Mouse (Mus musculus): ENCODE data around the gene Magi2. TPM values are rescaled to one million over a fixed set of nuclear protein-coding genes. Genes with fewer than 3 reads are reported as not detected.

Gene Magi2
- polyA plus RNA-seq, 1 experiment from 2014 or later = 1.7 TPM

DNA sequence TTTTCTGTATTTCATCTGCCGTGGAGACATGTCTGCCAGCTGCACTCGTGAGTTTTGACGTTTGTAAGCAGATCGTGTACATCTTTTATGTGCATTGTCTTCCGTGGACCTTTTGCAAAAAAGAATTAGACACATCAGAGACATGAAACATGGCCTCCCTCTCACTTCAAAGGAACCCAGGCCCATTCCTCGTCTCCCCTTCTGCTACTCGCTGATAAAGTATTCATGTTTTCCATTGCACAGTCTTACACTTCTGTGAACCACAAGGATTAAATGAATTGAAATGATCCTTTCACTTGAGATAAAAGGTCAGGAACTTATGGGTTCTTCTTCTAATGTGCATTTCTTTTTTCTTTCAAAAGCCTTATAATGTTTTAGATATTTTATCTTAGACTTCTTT is 783.4 kb downstream of the Magi2 start:
- Histone ChIP-seq H3K4me2 (no peak overlapping the region), H3K4me1 (replicated peaks; ENCODE audit: control insufficient read depth, insufficient read depth, low read length) (no peaks in the 10 kb centered on the region), H3K27me3 (replicated peaks; ENCODE audit: control insufficient read depth, insufficient read depth, low read length) (no peaks in the 10 kb centered on the region), H3K27ac (ENCODE audit: low read depth, low read length) (no peak overlapping the region), H3K36me3 (ENCODE audit: control insufficient read depth, insufficient read depth, low read length) (no peaks in the 10 kb centered on the region), H3K9ac (ENCODE audit: low read depth, low read length) (no peak overlapping the region), H3K4me3 (ENCODE audit: low read depth, low read length) (no peak overlapping the region), H3K9me3 (ENCODE audit: control insufficient read depth, low read length) (no peaks in the 10 kb centered on the region)
- DNase-seq (ENCODE audit: low spot score) = no peak
- 76% methylated on average over 7 of the region's 7 CpGs for WGBS
- no peak for ATAC-seq (replicated peaks; ENCODE audit: low FRiP score)

DNA sequence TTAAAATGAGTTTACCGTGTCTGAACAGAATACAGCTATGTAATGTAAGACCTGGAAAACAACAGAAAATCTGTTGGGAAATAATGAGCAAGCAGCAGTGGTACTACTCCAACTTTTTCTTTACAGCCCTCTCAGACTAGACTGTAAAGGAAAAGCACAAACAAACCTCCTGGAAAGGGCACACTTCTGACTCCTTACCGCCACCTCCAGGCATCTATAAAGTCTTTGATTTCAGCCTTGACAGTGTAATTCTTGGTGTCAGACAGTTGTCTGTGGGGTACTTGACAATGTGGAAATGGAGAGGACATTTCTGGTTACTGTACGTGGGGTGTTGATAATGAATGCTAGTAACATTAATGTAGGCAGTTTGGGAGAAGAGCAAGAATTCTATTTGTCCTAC is 791.2 kb downstream of the Magi2 start:
- Histone ChIP-seq H3K27ac (ENCODE audit: low read depth, low read length) (no peak overlapping the region), H3K27me3 (replicated peaks; ENCODE audit: control insufficient read depth, insufficient read depth, low read length) (no peaks in the 10 kb centered on the region), H3K9ac (ENCODE audit: low read depth, low read length) (no peak overlapping the region), H3K4me3 (ENCODE audit: low read depth, low read length) (no peak overlapping the region), H3K4me2 (no peak overlapping the region), H3K4me1 (replicated peaks; ENCODE audit: control insufficient read depth, insufficient read depth, low read length) (no peaks in the 10 kb centered on the region), H3K9me3 (ENCODE audit: control insufficient read depth, low read length) (no peaks in the 10 kb centered on the region), H3K36me3 (ENCODE audit: control insufficient read depth, insufficient read depth, low read length) (no peaks in the 10 kb centered on the region)
- DNase-seq (ENCODE audit: low spot score) (no peak), ATAC-seq (replicated peaks; ENCODE audit: low FRiP score) (no peak)
- WGBS = 69% methylated on average over 3 of the region's 3 CpGs

DNA sequence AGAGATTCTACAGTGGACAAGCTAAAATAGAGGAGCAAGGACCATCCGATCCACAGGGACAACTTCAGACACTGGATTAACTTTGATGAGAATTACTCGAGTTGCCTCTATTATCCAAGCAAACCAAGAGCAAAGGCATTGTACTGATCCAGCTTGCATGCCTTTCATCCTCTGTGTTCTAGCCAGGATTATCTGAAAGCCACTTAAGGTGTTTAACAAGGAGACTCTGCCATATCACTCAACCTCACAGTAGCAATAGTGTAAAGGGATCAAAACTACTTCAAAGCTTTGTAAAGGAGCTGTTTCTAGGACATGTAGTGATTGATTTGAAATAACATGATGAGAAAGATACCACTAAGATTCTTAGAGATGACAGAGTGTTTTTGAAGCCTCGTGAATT is 819.8 kb downstream of the Magi2 start:
- no peak overlapping the region for H3K4me3 ChIP-seq (ENCODE audit: low read depth, low read length)
- no peaks in the 10 kb centered on the region for H3K36me3 ChIP-seq (ENCODE audit: control insufficient read depth, insufficient read depth, low read length)
- DNase-seq (ENCODE audit: low spot score) = no peak
- no peak overlapping the region for H3K27ac ChIP-seq (ENCODE audit: low read depth, low read length)
- no peak for ATAC-seq (replicated peaks; ENCODE audit: low FRiP score)
- no peaks in the 10 kb centered on the region for H3K27me3 ChIP-seq (replicated peaks; ENCODE audit: control insufficient read depth, insufficient read depth, low read length)
- H3K4me1 ChIP-seq (replicated peaks; ENCODE audit: control insufficient read depth, insufficient read depth, low read length) = no peaks in the 10 kb centered on the region
- no peaks in the 10 kb centered on the region for H3K9me3 ChIP-seq (ENCODE audit: control insufficient read depth, low read length)
- no peak overlapping the region for H3K9ac ChIP-seq (ENCODE audit: low read depth, low read length)
- no peak overlapping the region for H3K4me2 ChIP-seq
- WGBS = 69% methylated on average over 3 of the region's 3 CpGs

DNA sequence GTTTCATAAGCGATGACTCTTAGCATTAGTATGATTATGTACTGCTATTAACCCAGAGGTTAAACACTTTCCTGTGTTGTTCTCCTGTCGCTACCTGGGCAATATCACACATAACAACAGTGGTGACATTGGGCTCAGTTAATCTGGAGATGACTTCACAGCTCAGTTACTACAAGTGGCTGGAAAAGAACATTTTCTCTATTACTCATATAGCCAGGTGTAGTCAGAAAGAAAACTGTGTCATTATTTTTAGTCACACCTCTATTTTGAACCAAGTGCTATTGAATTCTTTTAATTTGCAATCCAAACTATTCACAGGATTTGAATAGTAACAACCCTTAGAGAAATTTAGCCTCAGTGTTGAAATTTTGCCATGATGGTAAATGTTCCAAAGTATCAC is 821.5 kb downstream of the Magi2 start:
- no peaks in the 10 kb centered on the region for H3K4me1 ChIP-seq (replicated peaks; ENCODE audit: control insufficient read depth, insufficient read depth, low read length)
- H3K4me3 ChIP-seq (ENCODE audit: low read depth, low read length) = no peak overlapping the region
- no peaks in the 10 kb centered on the region for H3K27me3 ChIP-seq (replicated peaks; ENCODE audit: control insufficient read depth, insufficient read depth, low read length)
- H3K36me3 ChIP-seq (ENCODE audit: control insufficient read depth, insufficient read depth, low read length) = no peaks in the 10 kb centered on the region
- ATAC-seq (replicated peaks; ENCODE audit: low FRiP score) = no peak
- no peak overlapping the region for H3K4me2 ChIP-seq
- H3K27ac ChIP-seq (ENCODE audit: low read depth, low read length) = no peak overlapping the region
- no peaks in the 10 kb centered on the region for H3K9me3 ChIP-seq (ENCODE audit: control insufficient read depth, low read length)
- no peak for DNase-seq (ENCODE audit: low spot score)
- no peak overlapping the region for H3K9ac ChIP-seq (ENCODE audit: low read depth, low read length)
- 89% methylated on average over 2 of the region's 2 CpGs for WGBS

DNA sequence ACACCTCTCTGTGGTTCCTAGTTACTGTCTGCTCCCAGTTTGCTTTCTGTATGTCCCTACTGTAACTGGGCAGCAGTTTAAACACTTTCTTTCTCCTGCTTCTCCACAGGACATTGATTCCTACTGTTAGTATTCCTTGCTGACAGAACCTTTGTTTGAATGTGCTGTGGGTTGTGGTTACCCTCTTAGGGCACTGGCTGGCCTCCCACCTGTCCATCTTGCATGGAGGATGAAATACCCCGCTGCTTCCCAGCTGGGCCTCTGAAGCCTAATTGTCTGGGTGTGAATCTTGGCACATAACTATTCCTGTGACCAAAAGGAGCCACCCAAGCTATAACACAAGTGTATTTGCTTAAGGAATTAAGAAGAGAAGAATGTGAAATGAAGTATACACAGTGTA is 823.4 kb downstream of the Magi2 start:
- Histone ChIP-seq H3K9ac (ENCODE audit: low read depth, low read length) (no peak overlapping the region), H3K4me3 (ENCODE audit: low read depth, low read length) (no peak overlapping the region), H3K27ac (ENCODE audit: low read depth, low read length) (no peak overlapping the region), H3K4me1 (replicated peaks; ENCODE audit: control insufficient read depth, insufficient read depth, low read length) (no peaks in the 10 kb centered on the region), H3K36me3 (ENCODE audit: control insufficient read depth, insufficient read depth, low read length) (no peaks in the 10 kb centered on the region), H3K4me2 (no peak overlapping the region), H3K9me3 (ENCODE audit: control insufficient read depth, low read length) (no peaks in the 10 kb centered on the region), H3K27me3 (replicated peaks; ENCODE audit: control insufficient read depth, insufficient read depth, low read length) (no peaks in the 10 kb centered on the region)
- DNase-seq (ENCODE audit: low spot score) = no peak
- WGBS = 36% methylated on average over 1 of the region's 1 CpGs
- ATAC-seq (replicated peaks; ENCODE audit: low FRiP score) = no peak

DNA sequence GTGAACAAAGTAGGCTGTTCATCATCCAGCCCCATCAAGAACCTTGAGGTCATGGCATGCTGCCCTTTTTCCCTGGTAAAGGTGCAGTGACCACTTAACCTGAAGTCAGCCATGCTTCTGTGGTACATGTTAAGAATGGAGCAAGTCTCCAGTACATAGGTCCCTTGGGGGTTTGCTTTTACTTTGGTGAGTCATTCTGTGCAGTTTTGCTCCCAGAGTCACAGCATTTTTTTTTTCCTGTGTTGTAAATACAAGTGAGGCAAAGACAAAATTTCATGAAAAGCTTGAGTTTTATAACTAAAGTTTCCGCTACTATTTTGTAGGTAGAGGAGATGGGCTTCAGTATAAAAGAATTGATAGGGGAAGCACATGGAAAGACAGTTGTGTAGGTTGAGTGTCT is 828.2 kb downstream of the Magi2 start:
- whole genome bisulfite sequencing = 81% methylated on average over 1 of the region's 1 CpGs
- Histone ChIP-seq H3K27ac (ENCODE audit: low read depth, low read length) (no peak overlapping the region), H3K36me3 (ENCODE audit: control insufficient read depth, insufficient read depth, low read length) (no peaks in the 10 kb centered on the region), H3K27me3 (replicated peaks; ENCODE audit: control insufficient read depth, insufficient read depth, low read length) (no peaks in the 10 kb centered on the region), H3K4me2 (no peak overlapping the region), H3K4me3 (ENCODE audit: low read depth, low read length) (no peak overlapping the region), H3K9me3 (ENCODE audit: control insufficient read depth, low read length) (no peaks in the 10 kb centered on the region), H3K9ac (ENCODE audit: low read depth, low read length) (no peak overlapping the region), H3K4me1 (replicated peaks; ENCODE audit: control insufficient read depth, insufficient read depth, low read length) (no peaks in the 10 kb centered on the region)
- ATAC-seq (replicated peaks; ENCODE audit: low FRiP score) (no peak), DNase-seq (ENCODE audit: low spot score) (no peak)

DNA sequence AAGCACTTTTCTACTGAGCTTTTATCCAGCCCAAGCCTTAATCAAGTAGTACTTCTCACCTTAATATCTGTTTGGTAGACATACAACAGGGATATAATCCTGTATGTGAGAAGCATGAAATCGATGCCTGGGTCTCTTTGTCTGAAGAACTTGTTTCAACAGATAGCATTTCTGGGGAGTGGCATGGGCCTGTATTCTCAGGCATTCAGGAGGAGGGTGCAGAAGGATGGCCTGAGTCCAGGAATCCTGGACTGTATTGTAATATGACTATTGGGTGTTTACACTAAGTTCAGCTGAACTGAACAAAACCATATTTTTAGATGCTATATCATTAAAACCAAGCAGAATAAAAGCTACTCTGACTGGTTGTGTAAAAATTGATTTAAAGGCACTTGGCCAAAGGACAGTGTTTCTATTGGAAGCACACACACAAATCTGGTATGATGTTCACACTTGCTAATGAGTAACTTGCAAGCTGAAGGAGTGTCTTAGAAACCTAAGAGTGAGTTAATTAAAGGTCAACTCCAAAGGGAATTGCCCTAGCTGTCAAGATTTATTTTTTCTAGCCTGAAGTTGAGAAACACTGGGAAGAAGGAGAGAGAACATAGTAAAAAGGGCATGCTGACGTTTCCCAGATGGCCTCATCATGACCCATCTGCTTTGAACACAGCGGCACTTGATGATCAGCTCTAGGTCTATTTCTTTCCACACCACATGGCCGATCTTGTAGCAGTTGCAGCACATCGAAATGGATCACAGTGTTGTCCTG is 829.4 kb downstream of the Magi2 start:
- ATAC-seq (replicated peaks; ENCODE audit: low FRiP score) = no peak
- 54% methylated on average over 5 of the region's 5 CpGs for WGBS
- no peak overlapping the region for H3K4me2 ChIP-seq

DNA sequence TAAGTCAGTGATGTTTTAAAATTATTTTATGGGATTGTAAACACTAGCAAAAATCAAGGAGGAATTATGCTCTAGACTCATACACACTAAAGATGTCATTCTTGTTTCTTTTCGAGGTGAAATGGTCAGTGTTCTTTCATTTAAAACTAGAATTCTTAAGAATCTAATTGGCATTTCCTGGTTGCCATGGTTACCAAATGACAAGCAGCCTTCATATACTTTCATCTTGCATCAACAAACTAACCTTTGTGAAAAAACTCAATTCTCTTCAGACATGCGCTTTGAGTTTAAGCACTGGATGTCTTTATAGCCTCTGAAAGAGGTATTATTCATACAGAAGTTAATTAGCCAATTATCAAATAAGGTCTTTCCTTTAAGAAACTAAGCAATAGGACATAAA is 830.0 kb downstream of the Magi2 start:
- H3K36me3 ChIP-seq (ENCODE audit: control insufficient read depth, insufficient read depth, low read length) = no peaks in the 10 kb centered on the region
- no peak overlapping the region for H3K27ac ChIP-seq (ENCODE audit: low read depth, low read length)
- no peak overlapping the region for H3K9ac ChIP-seq (ENCODE audit: low read depth, low read length)
- H3K4me2 ChIP-seq = no peak overlapping the region
- WGBS = 84% methylated on average over 2 of the region's 2 CpGs
- ATAC-seq (replicated peaks; ENCODE audit: low FRiP score) (no peak), DNase-seq (ENCODE audit: low spot score) (no peak)
- no peaks in the 10 kb centered on the region for H3K9me3 ChIP-seq (ENCODE audit: control insufficient read depth, low read length)
- no peak overlapping the region for H3K4me3 ChIP-seq (ENCODE audit: low read depth, low read length)
- H3K4me1 ChIP-seq (replicated peaks; ENCODE audit: control insufficient read depth, insufficient read depth, low read length) = no peaks in the 10 kb centered on the region
- H3K27me3 ChIP-seq (replicated peaks; ENCODE audit: control insufficient read depth, insufficient read depth, low read length) = no peaks in the 10 kb centered on the region

More for the DNA sequence above, 829.4 kb downstream of the Magi2 start:
- H3K4me1 ChIP-seq (replicated peaks; ENCODE audit: control insufficient read depth, insufficient read depth, low read length) = no peaks in the 10 kb centered on the region
- H3K4me3 ChIP-seq (ENCODE audit: low read depth, low read length) = no peak overlapping the region
- no peak overlapping the region for H3K27ac ChIP-seq (ENCODE audit: low read depth, low read length)
- DNase-seq (ENCODE audit: low spot score) = no peak
- no peak overlapping the region for H3K9ac ChIP-seq (ENCODE audit: low read depth, low read length)
- H3K36me3 ChIP-seq (ENCODE audit: control insufficient read depth, insufficient read depth, low read length) = no peaks in the 10 kb centered on the region
- no peaks in the 10 kb centered on the region for H3K9me3 ChIP-seq (ENCODE audit: control insufficient read depth, low read length)
- no peaks in the 10 kb centered on the region for H3K27me3 ChIP-seq (replicated peaks; ENCODE audit: control insufficient read depth, insufficient read depth, low read length)

- DNase-seq (ENCODE audit: low spot score) (no peak), ATAC-seq (replicated peaks; ENCODE audit: low FRiP score) (no peak)
- H3K36me3 ChIP-seq (ENCODE audit: control insufficient read depth, insufficient read depth, low read length) = no peaks in the 10 kb centered on the region
- H3K27ac ChIP-seq (ENCODE audit: low read depth, low read length) = no peak overlapping the region
- no peaks in the 10 kb centered on the region for H3K4me1 ChIP-seq (replicated peaks; ENCODE audit: control insufficient read depth, insufficient read depth, low read length)
- no peaks in the 10 kb centered on the region for H3K9me3 ChIP-seq (ENCODE audit: control insufficient read depth, low read length)
- H3K27me3 ChIP-seq (replicated peaks; ENCODE audit: control insufficient read depth, insufficient read depth, low read length) = no peaks in the 10 kb centered on the region
- H3K4me3 ChIP-seq (ENCODE audit: low read depth, low read length) = no peak overlapping the region
- no peak overlapping the region for H3K9ac ChIP-seq (ENCODE audit: low read depth, low read length)
- 57% methylated on average over 4 of the region's 4 CpGs for WGBS
- H3K4me2 ChIP-seq = no peak overlapping the region
Observed at GRCm38 (mm10) chr5:20062011-20062410, 835.2 kb downstream of the Magi2 start.
